Mouse (Mus musculus) hindbrain, embryonic 10.5 days (tissue): Measurements from ENCODE around the gene Ankrd27. TPM values are rescaled to one million over a fixed set of nuclear protein-coding genes. Genes with fewer than 3 reads are reported as not detected.

ENCODE experiments used
- polyA plus RNA-seq: library from polyadenylated mRNA; unstranded; fragments of >200 nt; fragmentation: Nextera tagmentation; extraction: Ambion mirVana; gene quantifications from 2 replicates; pipeline ENCODE4 v1.2.1, GENCODE M21; 2016

Gene Ankrd27
- polyA plus RNA-seq, 1 experiment from 2014 or later: 31.4 TPM

Other genes starting within 250 kb of the Ankrd27 start
- gene Faap24, start 189.4 kb upstream of the Ankrd27 start, polyA plus RNA-seq: 25.3 and 28.7 TPM in 2 replicates
- gene Cep89, start 189.2 kb upstream of the Ankrd27 start, polyA plus RNA-seq: 58.6 and 59.7 TPM in 2 replicates
- gene Slc7a9, start 137.4 kb upstream of the Ankrd27 start, polyA plus RNA-seq: 0.17 and 0.21 TPM in 2 replicates
- 0.30 TPM in 1 of 2 replicates, not detected in the other for gene Tdrd12, start 48.5 kb upstream of the Ankrd27 start, polyA plus RNA-seq
- 41.8 and 48.7 TPM in 2 replicates for gene Nudt19, start 29.9 kb upstream of the Ankrd27 start, polyA plus RNA-seq
- 0.18 and 0.26 TPM in 2 replicates for gene Rgs9bp, start 662 bp upstream of the Ankrd27 start, polyA plus RNA-seq
- 300 and 302 TPM in 2 replicates for gene Pdcd5, start 61.3 kb downstream of the Ankrd27 start, polyA plus RNA-seq
- 25.9 and 27.9 TPM in 2 replicates for gene Dpy19l3, start 168.2 kb downstream of the Ankrd27 start, polyA plus RNA-seq
- 15.4 and 19.9 TPM in 2 replicates for gene Zfp507, start 216.8 kb downstream of the Ankrd27 start, polyA plus RNA-seq